Mouse (Mus musculus) natural killer cell, adult 2 months (primary cell): ENCODE data around the gene Robo3.

Source experiments
- DNase-seq, 2 experiments: peaks; one replicate each; pipeline ENCODE4 v3.0.0; 2022; ENCODE audit warnings: low spot score in 2 of 2

Robo3 gene

GRCm38 (mm10) chr9:37432720-37433421 lies at the start of gene Robo3:
Gene Robo3, minus strand, starts transcription at chr9:37433246.
- DNase-seq = no peak

- DNase-seq = no peak
Measured at GRCm38 (mm10) chr9:37474923-37475322, 41.9 kb upstream of the Robo3 start.

GRCm38 (mm10) chr9:37473611-37474125 lies 40.6 kb upstream of the Robo3 start:
- DNase-seq = no peak

- peak; percentile 13 to 50 for DNase-seq
Measured at GRCm38 (mm10) chr9:37462764-37463163, 29.7 kb upstream of the Robo3 start.

- no peak for DNase-seq
Measured at GRCm38 (mm10) chr9:37461571-37461970, 28.5 kb upstream of the Robo3 start.

- DNase-seq = no peak
Measured at GRCm38 (mm10) chr9:37460961-37461340, 27.9 kb upstream of the Robo3 start.

GRCm38 (mm10) chr9:37460043-37460960 lies 27.3 kb upstream of the Robo3 start:
- no peak for DNase-seq

- DNase-seq = no peak
Measured at GRCm38 (mm10) chr9:37459665-37460042, 26.6 kb upstream of the Robo3 start.

GRCm38 (mm10) chr9:37457151-37457550 lies 24.1 kb upstream of the Robo3 start:
- DNase-seq = no peak

- no peak for DNase-seq
Measured at GRCm38 (mm10) chr9:37456481-37456910, 23.4 kb upstream of the Robo3 start.

GRCm38 (mm10) chr9:37455868-37456267 lies 22.8 kb upstream of the Robo3 start:
- DNase-seq = no peak

- no peak for DNase-seq
Measured at GRCm38 (mm10) chr9:37454991-37455390, 21.9 kb upstream of the Robo3 start.

- DNase-seq = no peak
Measured at GRCm38 (mm10) chr9:37454011-37454492, 21.0 kb upstream of the Robo3 start.

- DNase-seq = no peak
Measured at GRCm38 (mm10) chr9:37453328-37453727, 20.3 kb upstream of the Robo3 start.

GRCm38 (mm10) chr9:37452401-37452800 lies 19.4 kb upstream of the Robo3 start:
- DNase-seq = no peak

GRCm38 (mm10) chr9:37437772-37438735 lies 5.0 kb upstream of the Robo3 start:
- no peak for DNase-seq

GRCm38 (mm10) chr9:37435616-37436015 lies 2.6 kb upstream of the Robo3 start:
- DNase-seq = no peak

GRCm38 (mm10) chr9:37434932-37435331 lies 1.9 kb upstream of the Robo3 start:
- DNase-seq = no peak

- no peak for DNase-seq
Measured at GRCm38 (mm10) chr9:37433823-37434560, 946 bp upstream of the Robo3 start.

- no peak for DNase-seq
Measured at GRCm38 (mm10) chr9:37432026-37432666, 900 bp downstream of the Robo3 start.
